Mouse (Mus musculus) embryonic facial prominence, embryonic 11.5 days (tissue): ENCODE results near the gene Kif9. TPM values are rescaled to one million over a fixed set of nuclear protein-coding genes. Genes with fewer than 3 reads are reported as not detected.

Experiments used
- ATAC-seq: fragments of 200-750 bp; cut with Nextera tagmentation; replicated peaks from 2 replicates; pipeline ENCODE4 v1.8.0; 2017; ENCODE audit warnings: low read depth; ENCODE audit not compliant: insufficient number of reproducible peaks, low FRiP score, low TSS enrichment
- DNase-seq: peaks from one replicate; pipeline ENCODE4 v3.0.0-alpha.2; 2015; ENCODE audit warnings: low spot score
- H3K27ac ChIP-seq: fragments of 300-500 bp; sonication (generic); replicated peaks from 2 replicates; pipeline ENCODE4 v1.5.1; 2014; ENCODE audit warnings: mild to moderate bottlenecking, low read depth, low read length, control low read depth
- H3K27me3 ChIP-seq: fragments of 300-500 bp; sonication (generic); 2 replicates; pipeline ENCODE4 v1.6.1; 2014; ENCODE audit warnings: mild to moderate bottlenecking, low read length, moderate library complexity, mixed read lengths; ENCODE audit not compliant: control insufficient read depth, insufficient read depth
- H3K36me3 ChIP-seq: fragments of 300-500 bp; sonication (generic); replicated peaks from 2 replicates; pipeline ENCODE4 v1.6.1; 2014; ENCODE audit warnings: low read depth, mild to moderate bottlenecking, low read length, moderate library complexity, mixed read lengths; ENCODE audit not compliant: control insufficient read depth, insufficient read depth
- H3K4me1 ChIP-seq: fragments of 300-500 bp; sonication (generic); 2 replicates; pipeline ENCODE4 v1.6.1; 2014; ENCODE audit warnings: low read length, mixed read lengths; ENCODE audit not compliant: control insufficient read depth, insufficient read depth
- H3K4me2 ChIP-seq: fragments of 300-500 bp; sonication (generic); 2 replicates; pipeline ENCODE4 v1.6.1; 2014; ENCODE audit warnings: low read depth, mild to moderate bottlenecking, control low read depth, low read length, moderate library complexity
- H3K4me3 ChIP-seq: fragments of 300-500 bp; sonication (generic); 2 replicates; pipeline ENCODE4 v1.5.1; 2014; ENCODE audit warnings: low read depth, low read length, control low read depth
- H3K9ac ChIP-seq: fragments of 300-500 bp; sonication (generic); replicated peaks from 2 replicates; pipeline ENCODE4 v1.6.1; 2014; ENCODE audit warnings: mild to moderate bottlenecking, control low read depth, low read length
- H3K9me3 ChIP-seq: fragments of 300-500 bp; sonication (generic); replicated peaks from 2 replicates; pipeline ENCODE4 v1.6.1; 2016; ENCODE audit warnings: mild to moderate bottlenecking, low read length, inconsistent platforms, mixed read lengths; ENCODE audit not compliant: control insufficient read depth
- WGBS: fragments of 180-500 bp; shearing (Covaris S2); extraction: QIAGEN DNeasy Blood & Tissue Kit; methylation state at CpG from one replicate; pipeline ENCODE4 v1.1.7; 2014; 5-methylcytosine and 5-hydroxymethylcytosine counted together
- polyA plus RNA-seq: library from polyadenylated mRNA; unstranded; fragments of >200 nt; fragmentation: Nextera tagmentation; extraction: Ambion mirVana; gene quantifications from 2 replicates; pipeline ENCODE4 v1.2.1, GENCODE M21; 2014

The Kif9 gene
- polyA plus RNA-seq, 1 experiment from 2014 or later: 0.59 TPM

DNA sequence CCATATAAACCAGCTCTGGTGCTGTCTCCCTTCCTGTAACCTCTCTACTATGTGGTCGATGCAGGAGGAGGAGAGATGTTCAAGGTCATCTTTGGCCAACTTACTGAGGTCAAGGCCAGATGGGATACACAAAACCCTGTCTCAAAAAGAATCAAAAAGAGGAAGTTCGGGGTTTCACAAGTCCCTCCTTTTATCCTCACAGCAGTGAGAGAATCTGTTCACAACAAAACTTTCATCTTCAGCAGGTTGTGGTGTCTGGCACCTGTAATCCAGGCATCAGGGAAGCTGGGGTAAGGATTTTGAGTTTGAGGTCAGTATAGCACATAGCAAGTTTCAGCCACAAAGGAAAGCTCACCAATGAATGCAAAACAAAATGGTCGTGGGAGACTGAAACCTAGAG, 53.9 kb downstream of the Kif9 start:
- ATAC-seq: no peak
- no peak overlapping the region for H3K4me3 ChIP-seq

DNA sequence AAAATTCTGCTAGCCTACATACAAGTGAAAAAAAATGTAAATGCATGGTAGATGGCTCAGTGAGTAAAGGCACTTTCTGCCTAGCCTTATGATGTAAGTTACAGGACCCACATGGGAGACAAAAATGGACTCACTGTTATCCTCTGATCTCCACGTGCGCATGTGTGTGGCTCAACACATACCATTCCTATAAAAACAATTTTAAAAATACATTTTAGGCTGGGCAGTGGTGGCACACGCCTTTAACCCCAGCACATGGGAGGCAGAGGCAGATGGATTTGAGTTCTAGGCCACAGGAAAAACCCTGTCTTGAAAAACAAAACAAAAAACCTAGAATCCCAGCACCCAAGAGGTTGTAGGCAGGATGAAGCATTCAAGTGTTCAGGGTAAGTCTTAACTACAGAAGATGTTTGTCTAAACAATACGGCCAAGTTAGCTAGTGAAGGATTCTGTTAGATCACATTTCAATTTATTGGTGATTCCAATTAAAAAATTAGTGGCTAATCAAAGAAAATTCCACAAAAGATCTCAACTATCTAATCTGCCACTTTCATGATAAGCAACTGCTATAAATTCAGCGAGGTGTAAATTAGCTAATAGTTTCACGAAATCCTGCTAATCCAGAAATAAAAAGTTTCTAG, 54.5 kb downstream of the Kif9 start:
- peak; percentile 40 for DNase-seq
- no peaks in the 10 kb centered on the region for H3K27me3 ChIP-seq
- peak overlapping the region; percentile 99 for H3K4me3 ChIP-seq
- no peaks in the 10 kb centered on the region for H3K9me3 ChIP-seq
- no peak for ATAC-seq
- no peaks in the 10 kb centered on the region for H3K36me3 ChIP-seq
- 22% methylated on average over 6 of the region's 6 CpGs for WGBS
- H3K4me2 ChIP-seq: peak overlapping the region; percentile 57; the same call in 1 of the 2 replicates
- H3K27ac ChIP-seq: no peak overlapping the region
- H3K4me1 ChIP-seq: no peaks in the 10 kb centered on the region; the same call in 1 of the 2 replicates
- H3K9ac ChIP-seq: no peak overlapping the region; the same call in 1 of the 2 replicates

More for the DNA sequence above, 53.9 kb downstream of the Kif9 start:
- no peak for DNase-seq
- Histone ChIP-seq H3K36me3 (no peaks in the 10 kb centered on the region), H3K4me2 (no peak overlapping the region), H3K27ac (no peak overlapping the region), H3K9me3 (no peaks in the 10 kb centered on the region), H3K9ac (no peak overlapping the region), H3K4me1 (no peaks in the 10 kb centered on the region; the same call in 1 of the 2 replicates), H3K27me3 (no peaks in the 10 kb centered on the region)
- 65% methylated on average over 3 of the region's 3 CpGs for WGBS

DNA sequence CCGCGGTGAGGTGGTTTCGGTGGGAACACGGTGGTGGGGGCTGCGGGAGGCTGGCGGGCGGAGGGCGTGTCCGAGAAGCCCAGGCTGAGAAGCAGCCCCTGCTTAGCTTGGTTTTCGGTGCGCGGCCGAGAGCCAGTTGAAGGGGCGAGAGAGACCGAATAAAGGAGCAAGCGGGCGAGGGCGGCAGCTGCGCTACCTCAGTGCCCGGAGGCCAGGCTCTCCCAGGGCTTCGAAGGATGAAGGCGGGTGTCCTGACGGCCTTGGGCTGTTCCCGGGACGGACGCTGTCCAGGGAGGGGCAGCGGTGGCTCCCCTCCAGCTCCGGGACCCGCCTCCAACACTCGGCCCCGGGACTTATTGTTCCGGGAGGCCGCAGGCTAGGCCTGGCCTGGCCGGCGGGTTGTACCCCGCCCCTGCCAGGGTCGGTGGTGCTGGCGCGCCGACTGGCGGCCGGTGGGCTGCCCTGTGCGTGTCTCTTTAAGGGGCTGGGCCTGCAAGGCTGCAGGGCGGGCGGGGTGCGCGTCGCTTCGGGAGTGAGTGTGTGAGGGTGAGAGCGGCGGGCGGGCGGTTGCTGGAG, 55.2 kb downstream of the Kif9 start:
- peak overlapping the region; percentile 57 for H3K4me2 ChIP-seq
- no peaks in the 10 kb centered on the region for H3K9me3 ChIP-seq
- peak overlapping the region; percentile 99 for H3K27ac ChIP-seq
- H3K36me3 ChIP-seq: no peaks in the 10 kb centered on the region
- WGBS: under 1% methylated on average over 48 of the region's 53 CpGs
- H3K4me1 ChIP-seq: no peaks in the 10 kb centered on the region; the same call in 1 of the 2 replicates
- ATAC-seq (peak; percentile 99), DNase-seq (peak; percentile 97)
- H3K27me3 ChIP-seq: no peaks in the 10 kb centered on the region
- H3K4me3 ChIP-seq: peak overlapping the region; percentile 99
- H3K9ac ChIP-seq: peak overlapping the region; percentile 98

DNA sequence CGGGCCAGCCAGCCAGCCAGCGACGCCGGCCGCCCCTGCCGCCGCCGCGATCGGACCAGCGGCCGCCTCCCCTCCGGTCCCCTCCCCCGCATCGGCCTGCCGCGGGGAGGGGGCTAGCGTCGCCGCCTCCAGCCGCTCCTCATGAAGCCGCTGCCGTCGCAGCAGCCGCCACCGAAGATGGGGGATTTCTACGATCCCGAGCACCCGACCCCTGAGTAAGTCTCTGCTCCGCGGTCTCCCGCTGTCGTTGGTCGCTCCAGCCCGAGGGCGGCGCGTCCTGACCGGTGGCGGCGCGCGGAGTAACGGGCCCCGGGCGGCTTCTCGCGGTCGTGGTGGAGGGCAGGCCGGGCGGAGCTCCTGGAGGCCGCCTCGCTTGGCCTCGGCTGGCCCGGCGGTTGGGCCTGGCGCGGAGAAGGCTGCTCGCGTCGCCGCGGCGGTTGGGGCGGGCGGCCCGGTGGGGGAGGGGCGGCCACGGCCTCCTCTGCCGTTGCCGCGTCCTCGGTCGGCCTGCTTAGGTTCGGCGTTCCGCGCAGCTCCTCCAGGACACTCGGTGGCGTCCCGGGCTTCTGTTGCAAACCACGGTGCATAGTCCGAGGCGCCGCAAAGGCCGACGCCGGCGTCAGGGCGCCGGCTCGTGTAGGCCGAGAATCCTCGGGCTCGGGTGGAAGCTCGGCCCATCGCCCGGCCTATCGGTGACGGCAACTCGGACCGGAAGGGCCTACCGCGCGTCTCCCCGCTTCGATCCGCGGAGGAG, 56.0 kb downstream of the Kif9 start, which contains the start of gene Setd2:
Gene Setd2, plus strand, starts transcription at position 60 of the 754 bp plus-strand sequence.
- ATAC-seq: peak; percentile 63
- H3K4me2 ChIP-seq: peak within 1 kb of the TSS; percentile 64

DNA sequence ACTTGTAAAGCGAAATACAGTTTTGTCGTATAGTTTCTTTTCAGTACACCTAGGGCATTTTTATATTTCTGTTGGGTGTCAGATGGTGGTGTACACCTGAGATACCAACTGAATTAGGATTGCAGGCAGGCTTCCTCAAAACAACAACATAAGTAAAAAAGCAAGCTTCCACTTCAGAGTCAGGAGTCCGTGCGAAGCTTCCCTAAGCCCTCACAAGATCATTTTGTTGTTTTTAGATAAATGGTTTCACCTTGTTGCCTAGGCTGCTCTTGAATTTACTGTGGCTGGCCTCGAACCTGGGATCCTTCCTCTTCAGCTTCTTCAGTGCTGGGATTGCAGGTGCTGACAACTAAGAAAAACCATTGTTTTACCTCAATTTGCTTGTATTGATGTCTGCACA, 56.9 kb downstream of the Kif9 start:
- DNase-seq (peak; percentile 3), ATAC-seq (no peak)
- Histone ChIP-seq H3K9me3 (no peaks in the 10 kb centered on the region), H3K4me1 (no peaks in the 10 kb centered on the region; the same call in 1 of the 2 replicates), H3K9ac (peak overlapping the region; percentile 98), H3K36me3 (no peaks in the 10 kb centered on the region), H3K4me2 (peak overlapping the region; percentile 64), H3K27me3 (no peaks in the 10 kb centered on the region), H3K27ac (no peak overlapping the region), H3K4me3 (peak overlapping the region; percentile 99)
- WGBS: 34% methylated on average over 5 of the region's 5 CpGs

More for the DNA sequence above, 56.0 kb downstream of the Kif9 start, which contains the start of gene Setd2:
- no peaks in the 10 kb centered on the region for H3K27me3 ChIP-seq
- H3K9ac ChIP-seq: peak within 1 kb of the TSS; percentile 98
- H3K4me3 ChIP-seq: peak within 1 kb of the TSS; percentile 99
- no peaks in the 10 kb centered on the region; the same call in 1 of the 2 replicates for H3K4me1 ChIP-seq
- peak; percentile 71 for DNase-seq
- H3K9me3 ChIP-seq: no peaks in the 10 kb centered on the region
- peak within 1 kb of the TSS; percentile 99 for H3K27ac ChIP-seq
- WGBS: under 1% methylated on average over 82 of the region's 109 CpGs
- H3K36me3 ChIP-seq: no peaks in the 10 kb centered on the region

DNA sequence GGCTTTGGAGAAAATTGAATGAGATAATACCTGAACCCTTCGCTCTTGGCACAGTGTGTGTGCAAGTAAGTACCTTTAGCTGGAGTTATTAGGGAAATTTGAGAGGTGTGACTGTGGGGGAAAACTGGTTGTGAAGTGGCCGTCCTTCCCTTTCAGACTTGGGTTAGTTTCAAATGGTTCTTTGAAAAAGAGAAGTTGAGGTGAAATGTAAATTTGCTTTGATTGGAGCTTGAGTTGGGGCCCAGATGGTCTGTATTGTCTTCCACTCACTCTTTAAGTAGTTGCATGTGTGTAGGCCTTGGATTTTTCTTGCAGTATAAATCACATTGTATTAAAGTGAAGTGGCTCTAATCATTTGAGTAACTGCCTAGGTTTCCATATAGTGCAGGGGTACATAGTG, 58.4 kb downstream of the Kif9 start:
- no peak overlapping the region for H3K9ac ChIP-seq
- DNase-seq: peak; percentile 25
- H3K4me2 ChIP-seq: 0 out of 2 replicates have a peak overlapping the region, but pooled peaks have one; percentile 13
- no peaks in the 10 kb centered on the region; the same call in 1 of the 2 replicates for H3K4me1 ChIP-seq
- whole genome bisulfite sequencing: 58% methylated on average over 2 of the region's 2 CpGs
- H3K36me3 ChIP-seq: no peaks in the 10 kb centered on the region
- no peak for ATAC-seq
- H3K9me3 ChIP-seq: no peaks in the 10 kb centered on the region
- H3K27me3 ChIP-seq: no peaks in the 10 kb centered on the region
- H3K27ac ChIP-seq: no peak overlapping the region
- no peak overlapping the region for H3K4me3 ChIP-seq

DNA sequence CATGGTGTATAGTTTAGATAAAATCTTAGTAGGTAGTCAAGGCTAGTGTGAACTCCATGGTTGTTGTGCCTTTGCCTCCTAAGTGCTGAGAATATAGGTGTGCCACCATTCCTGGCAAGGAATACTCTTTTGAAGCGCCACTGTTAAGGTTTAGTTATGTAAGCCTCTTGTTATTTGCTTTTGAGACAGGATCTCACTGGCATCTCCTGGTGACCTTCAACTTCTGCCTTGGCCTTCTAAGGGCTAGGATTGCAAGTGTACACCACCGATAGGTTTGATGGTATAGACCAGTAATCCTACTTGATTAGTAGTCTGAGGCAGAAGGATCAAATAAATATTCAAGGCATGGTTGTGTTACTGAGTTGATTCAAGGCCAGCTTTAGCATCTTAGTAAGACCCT, 59.9 kb downstream of the Kif9 start:
- ATAC-seq (no peak), DNase-seq (no peak)
- Histone ChIP-seq H3K36me3 (no peaks in the 10 kb centered on the region), H3K27ac (no peak overlapping the region), H3K4me3 (no peak overlapping the region), H3K4me2 (no peak overlapping the region), H3K27me3 (no peaks in the 10 kb centered on the region), H3K9me3 (no peaks in the 10 kb centered on the region), H3K4me1 (no peaks in the 10 kb centered on the region; the same call in 1 of the 2 replicates), H3K9ac (no peak overlapping the region)
- WGBS: 92% methylated on average over 2 of the region's 2 CpGs
